Mouse (Mus musculus) fat pad, adult 2 months (tissue): ENCODE results near the gene Fam186a.

Source experiments
- DNase-seq: peaks from one replicate; pipeline ENCODE4 v3.0.0-alpha.2; 2011; ENCODE audit warnings: low read depth, low spot score; ENCODE audit errors: extremely low read depth

The Fam186a gene

GRCm38 (mm10) chr15:99874612-99875333 is 92.1 kb downstream of the Fam186a start:
- DNase-seq, result peak; percentile 90

DNA sequence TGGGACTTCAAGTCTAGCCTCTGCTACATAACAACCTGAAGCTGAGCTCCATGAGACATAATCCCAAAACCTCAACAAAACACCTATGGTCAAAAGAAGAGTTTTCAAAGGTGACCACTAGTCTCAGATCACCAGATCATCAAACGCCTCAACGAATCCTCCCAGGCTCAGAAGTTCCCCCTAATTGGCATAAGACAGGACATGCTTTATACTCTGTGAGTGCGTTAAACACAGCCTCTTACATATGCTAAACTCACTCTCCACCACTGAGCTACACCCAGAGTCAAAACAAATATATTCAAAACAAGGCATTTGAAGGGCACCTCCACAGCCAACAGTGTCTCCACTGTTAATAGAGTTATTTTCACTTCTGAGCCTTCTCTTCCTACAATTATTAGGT is 94.3 kb downstream of the Fam186a start:
- DNase-seq, result no peak
